Mouse (Mus musculus): ENCODE results near the gene Anks1b.

The Anks1b gene

DNA sequence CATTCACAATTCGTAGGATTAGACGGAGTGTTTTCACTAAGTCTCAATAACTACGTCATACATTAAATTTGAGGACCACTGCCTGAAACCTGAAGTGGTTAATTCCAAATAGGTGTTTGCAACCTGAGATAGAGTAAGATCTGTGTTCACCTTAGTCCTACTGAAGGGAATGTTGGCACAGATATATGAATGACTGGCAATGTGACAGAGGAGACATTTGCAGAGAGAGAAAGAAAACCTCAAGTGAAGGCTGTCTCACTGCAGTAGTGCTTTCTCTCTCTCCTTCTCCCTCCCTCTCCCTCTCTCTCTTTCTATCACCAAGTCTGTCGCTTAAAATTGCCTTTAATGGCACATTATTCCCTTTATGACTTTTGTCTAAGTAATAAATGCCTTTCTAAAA is 101.1 kb downstream of the Anks1b start:
- no peak for DNase-seq (ENCODE audit: low spot score)

DNA sequence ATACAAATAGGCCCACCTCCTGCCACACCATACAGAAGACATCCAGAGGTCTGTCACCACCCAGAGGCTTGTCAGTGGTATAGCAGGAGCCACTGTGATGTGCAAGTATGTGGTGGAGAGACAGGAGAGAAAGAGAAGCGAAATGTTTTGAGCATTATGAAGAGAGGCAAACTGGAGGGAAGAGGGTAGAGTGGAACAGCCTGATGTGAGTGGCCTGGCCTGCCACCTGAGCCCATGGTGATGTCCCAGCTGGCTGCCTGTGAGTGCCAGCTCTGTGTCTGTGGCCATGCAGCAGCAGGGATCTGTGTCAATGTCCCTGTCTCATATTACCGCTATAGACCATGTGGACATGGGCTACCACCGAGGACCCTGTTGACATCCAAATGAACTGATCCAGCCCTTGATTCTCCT is 102.1 kb downstream of the Anks1b start:
- DNase-seq (ENCODE audit: low spot score): no peak

DNA sequence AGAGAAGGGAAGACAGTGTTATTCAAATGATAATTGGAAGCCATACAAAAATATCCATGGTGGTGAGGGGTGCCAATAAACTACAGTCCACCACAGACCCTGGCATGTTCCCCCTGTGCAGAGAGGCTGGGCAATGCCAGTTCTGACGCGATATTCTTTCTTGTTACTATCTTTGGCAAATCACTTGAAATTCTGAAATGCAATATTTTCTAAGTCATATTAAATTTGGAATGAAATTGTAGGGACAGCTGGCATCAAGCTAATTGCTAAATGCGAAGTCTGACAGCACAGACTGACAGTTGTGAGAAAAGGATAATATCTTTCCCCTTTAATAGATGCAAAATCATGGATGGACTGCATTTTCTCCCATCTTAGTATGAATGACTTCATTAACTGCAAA is 103.3 kb downstream of the Anks1b start:
- no peak for DNase-seq (ENCODE audit: low spot score)

DNA sequence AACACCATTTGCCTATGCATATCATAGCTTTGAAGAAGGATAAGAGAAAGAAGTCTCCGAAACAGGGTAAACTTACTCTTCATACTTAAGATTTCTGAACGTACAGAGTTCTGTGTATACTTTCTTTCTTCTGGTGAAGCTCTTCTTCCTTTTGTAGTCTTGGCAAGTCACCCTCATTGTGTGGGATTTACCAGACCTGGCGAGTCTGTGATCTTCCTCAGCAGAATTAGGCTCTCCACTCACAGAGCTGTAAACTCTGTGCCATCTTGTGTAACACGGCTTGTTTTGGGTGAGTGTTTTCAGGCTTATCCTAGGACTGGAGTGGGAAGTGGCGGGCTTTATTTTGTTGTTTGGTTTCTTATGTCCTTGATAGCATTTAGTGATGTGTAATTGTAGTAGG is 120.9 kb downstream of the Anks1b start:
- no peak for DNase-seq (ENCODE audit: low spot score)

DNA sequence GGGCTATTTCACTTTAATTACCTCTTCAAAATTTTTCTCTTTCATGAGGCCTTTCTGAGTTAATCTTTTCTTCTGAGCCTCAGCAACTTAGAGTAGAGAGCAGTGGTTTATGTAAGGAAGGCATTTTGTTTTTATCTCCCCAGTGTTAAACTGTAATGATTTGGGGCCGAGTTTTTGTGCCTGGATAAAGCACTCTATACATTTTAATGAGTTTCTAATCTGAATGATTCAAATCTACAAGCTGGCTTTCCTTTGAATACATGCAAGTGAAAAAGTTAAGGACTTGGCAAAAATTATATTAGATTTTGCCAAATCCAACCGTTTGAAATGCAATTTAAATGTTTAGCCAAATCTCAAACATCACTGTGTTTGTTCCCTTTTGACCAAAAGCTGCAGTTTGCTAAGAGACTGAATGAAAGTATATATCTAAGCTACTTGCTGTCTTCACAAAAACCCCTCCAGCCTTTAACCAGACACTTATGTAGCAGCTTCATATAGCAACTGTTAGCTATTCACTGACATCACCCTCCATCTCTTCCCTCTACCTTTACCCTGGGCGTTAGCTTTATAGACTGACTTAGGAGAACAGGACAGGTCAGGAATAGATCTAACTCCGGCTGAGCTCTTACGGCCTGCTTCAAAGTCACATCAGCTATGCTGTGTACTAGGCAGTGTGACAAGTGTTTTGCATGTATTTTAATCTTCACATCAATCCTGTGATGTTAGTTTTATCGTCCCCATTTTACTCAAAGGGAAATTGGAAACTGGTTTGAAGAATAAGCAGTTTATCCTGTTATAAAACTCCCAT is 122.5 kb downstream of the Anks1b start:
- no peak for DNase-seq (ENCODE audit: low spot score)

DNA sequence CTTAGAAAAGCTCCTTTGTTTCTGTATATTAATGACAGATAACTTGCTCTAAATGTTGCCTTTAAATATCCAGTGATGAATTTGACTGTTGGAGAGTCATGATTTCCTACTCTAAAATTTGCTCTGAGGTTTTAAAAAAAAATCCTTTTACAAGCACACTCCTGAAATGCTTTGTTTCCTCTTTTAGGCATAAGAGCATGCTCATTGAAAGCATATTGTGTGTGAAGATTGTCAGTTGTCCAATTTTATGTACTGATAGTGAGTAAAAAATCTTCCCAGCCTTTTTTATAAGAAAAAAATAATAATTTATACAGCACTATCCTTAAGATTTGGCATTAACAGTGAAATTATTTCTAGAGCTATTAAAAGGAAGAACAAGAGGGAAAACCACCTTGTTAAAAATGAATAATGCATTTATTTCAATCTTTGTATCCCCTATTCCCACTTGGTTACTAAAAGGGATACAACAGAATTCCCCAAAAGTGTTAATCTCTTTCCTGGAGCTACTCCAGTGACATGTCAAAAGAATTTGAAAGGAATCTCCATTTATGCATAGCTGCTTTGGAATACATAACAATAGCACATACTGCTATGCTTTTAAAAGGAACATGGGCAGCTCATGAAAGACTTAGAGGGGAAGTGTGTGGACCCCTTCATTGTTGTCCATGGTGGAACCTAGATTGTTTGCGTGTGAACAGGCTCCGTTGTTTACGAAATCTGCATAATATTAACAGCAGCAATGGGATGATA is 130.8 kb downstream of the Anks1b start:
- DNase-seq (ENCODE audit: low spot score): no peak

DNA sequence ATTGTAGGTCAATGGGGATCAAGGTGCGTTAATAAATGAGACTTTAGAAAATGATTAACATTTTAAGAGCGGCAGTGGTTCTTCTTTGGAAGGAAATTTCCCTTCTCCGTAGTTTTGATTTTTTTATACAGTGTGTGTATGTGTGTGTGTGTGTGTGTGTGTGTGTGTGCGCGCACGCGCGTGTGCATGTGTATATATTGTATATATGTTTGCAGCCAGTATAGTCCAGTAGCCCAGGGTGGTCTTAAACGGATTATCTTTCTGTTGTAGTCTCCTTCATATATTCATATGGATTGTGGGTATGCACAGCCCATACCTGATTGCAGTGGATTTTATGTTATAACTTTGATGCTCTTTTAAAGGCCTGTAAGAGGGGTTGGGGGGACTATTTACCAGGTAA is 131.6 kb downstream of the Anks1b start:
- DNase-seq (ENCODE audit: low spot score): no peak

DNA sequence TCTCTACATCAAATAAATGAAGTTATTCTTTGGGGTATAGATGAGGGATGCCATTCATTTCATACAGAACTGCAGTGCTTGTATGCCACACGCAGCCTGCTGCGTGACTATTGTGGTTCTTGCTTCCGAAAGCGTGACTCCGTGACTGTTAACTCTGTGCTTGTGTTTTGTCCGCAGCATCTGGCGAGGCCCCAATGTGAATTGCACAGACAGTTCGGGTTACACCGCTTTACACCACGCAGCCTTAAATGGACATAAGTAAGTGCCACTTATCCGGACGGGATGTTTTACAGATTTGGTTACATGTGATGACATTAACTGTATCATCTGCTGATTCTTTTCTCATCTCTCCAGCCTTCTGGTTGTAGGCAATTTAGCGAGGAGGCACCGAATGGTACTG is 159.7 kb downstream of the Anks1b start:
- DNase-seq (ENCODE audit: low spot score): no peak

DNA sequence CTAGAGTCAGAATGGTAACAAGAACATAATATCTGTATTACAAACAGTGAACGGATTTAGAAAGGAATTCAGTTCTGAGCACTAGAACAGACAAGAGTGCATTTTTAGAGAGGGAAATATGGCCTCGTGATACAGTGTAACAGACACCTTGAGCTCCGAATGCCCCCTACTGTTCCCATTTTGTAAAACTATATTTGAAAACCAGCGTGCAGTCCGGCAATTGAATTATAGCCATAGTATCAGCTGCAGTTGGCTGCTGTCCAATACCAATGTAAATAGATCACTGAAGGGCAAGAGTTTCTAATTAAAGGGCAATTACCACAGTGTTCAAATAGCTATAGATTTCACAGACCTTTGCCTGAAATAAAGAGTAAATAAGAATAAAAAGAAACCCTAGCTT is 170.0 kb downstream of the Anks1b start:
- DNase-seq (ENCODE audit: low spot score): no peak

DNA sequence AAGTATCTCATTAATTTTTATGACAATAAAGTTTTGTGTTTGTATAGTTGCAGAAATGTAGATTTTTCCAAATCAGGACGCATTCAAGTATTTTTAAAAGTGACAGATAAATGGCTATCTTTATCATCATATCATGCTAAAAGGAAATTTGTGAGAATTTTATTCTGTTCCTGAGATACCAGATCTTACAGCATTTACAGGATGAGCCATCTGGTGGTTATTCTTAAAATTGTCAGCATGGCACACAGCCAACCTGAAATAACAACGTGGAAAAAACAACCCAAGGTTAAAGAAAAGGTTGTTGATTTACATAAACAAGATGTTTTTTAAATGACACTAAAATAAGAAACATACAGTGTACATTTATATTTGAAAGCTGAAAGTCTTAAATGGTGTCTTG is 170.5 kb downstream of the Anks1b start:
- DNase-seq (ENCODE audit: low spot score): peak; percentile 34

DNA sequence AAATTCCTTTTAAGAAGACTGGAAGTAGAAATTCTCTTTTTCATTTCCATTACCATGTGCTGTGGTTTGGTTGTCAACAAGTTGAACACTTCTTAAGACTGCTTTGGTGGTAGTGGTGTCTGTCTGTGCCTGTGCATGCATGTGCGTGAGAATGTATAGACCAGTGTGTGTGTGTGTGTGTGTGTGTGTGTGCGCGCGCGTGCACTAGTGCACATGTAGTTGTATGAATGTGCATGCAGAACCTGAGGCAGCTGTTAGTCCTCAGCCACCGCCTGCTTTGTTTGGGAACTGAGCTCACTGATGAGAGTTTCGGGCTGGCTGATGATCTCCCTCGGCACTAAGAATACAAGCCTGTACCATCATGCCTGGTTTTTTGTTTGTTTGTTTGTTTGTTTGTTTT is 170.9 kb downstream of the Anks1b start:
- no peak for DNase-seq (ENCODE audit: low spot score)

DNA sequence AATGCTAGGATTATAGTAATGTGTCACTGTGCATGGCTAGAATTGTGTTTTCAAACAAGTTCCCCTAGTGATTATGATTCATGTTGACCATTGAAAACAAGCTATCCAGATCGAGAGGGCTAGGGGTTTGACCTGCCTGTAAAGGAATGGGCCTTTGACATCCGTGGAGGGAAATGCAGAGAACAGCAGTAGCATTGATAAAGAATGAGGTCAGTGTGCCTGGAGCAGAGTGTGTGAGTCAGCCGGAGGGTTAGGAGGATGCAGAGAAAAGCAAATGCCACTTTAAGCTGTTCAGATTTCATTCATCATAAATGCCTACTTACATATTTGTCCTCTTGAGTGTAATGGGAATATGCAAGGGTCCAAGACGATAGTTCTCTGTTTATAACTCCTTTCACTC is 195.3 kb downstream of the Anks1b start:
- no peak for DNase-seq (ENCODE audit: low spot score)

DNA sequence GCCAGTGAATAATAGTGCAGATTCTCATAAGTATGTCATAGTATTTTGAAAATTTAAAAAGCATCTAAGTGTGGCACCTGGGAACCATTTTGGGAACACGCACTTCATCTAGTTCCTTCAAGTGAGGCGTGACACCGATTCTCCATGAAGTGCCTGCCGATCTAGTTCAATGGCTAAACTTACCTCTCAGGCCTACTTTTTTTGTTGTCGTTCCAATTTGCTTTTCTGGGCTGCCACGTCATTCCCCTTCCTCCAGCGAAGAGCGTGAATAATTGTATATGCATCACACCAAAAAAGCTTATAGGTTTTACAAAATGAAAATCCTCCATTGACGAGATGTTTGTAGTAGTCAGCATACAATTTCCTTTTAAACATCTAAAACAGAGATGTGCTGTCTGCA is 204.6 kb downstream of the Anks1b start:
- no peak for DNase-seq (ENCODE audit: low spot score)

DNA sequence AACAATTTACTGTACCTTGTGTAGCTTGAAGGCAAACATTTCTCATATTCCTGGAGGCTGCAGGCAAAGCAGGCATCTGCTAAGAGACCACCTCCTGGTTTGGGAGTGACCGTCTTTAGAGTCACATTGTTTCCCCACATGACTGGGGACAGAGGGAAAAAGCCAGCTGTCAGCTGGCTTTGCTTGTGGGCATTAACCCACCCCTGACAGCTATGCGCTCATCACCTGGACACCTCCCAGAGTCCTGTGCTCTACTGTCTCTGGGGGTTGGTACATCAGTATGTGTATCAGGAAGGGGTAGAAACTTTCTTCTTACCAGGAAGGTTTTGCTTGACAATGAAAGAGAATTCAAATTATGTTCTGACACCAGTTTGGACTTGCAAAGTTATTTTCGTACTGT is 207.8 kb downstream of the Anks1b start:
- no peak for DNase-seq (ENCODE audit: low spot score)

DNA sequence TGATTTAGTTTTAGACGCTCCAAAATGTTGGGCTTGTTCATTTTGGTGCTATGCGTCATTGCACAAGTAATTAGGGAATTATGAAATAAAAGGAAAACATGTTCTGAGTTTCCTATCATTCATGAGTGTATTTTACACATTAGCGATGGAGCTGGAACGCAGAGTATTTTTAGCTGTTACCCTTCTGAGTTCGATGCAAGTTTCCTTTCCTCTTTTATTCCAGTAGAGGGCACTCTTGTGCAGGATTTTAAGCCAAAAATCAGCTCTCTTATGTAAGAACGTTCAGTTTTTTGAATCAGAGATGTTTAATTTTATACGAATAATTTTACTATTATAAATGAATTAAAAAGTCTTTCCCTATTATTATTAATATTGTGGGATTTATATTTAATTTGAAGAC is 208.3 kb downstream of the Anks1b start:
- DNase-seq (ENCODE audit: low spot score): peak; percentile 42

DNA sequence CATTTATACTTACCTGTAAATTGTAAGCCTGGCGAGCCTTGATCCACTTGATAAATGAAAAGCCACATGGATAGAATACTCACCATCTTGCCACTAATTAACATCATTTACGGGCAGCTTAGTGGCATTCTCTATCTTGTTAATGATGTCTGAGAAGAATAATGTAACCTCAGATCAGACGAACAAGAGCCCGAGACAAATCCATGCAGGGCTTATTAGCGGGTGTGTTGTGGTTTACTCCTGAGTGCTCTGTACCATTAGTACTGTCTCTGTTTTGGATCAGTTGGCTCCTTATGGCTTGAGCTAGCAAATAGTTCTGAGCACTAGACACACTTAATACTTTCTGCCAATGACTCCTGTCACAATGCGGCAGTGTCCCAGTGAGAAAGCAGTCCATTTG is 220.6 kb downstream of the Anks1b start:
- no peak for DNase-seq (ENCODE audit: low spot score)

DNA sequence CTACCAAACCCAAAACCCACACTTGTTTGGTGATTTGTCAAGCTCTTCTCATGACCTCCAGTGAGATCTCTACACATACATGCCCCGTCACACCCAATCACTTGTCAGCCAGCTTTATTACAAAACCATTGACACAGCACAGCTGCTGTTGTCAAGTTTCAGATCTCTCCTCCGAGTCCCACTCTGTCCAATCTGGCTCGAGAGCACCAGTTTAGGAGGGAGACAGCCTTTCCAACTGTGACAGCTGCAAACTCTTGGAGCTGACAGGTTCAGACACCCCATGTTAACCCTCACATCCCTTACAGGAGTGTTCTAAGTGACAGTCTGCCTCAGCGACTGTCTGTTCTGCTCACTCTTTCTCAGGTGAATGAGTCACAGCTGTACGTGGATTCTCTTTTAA is 239.4 kb downstream of the Anks1b start:
- no peak for DNase-seq (ENCODE audit: low spot score)

DNA sequence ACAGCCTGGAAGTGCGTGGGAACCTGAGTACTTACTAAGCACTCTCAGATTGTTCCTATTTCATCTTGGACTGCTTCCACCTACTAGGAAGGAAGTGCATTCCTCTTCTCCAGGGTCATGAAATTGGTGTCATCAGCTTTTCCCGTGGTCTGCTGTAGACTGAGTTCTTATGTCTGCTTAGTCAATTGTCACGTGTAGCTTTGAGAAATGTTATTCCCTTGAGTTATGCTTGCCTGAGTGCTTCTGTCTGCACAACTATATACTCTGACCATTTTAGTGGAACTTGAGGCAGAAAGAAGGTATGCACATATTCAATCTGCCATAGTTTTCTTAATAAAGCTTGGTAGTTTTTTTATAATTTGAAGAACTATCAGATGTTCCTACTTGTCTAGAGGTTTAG is 243.6 kb downstream of the Anks1b start:
- DNase-seq (ENCODE audit: low spot score): no peak

DNA sequence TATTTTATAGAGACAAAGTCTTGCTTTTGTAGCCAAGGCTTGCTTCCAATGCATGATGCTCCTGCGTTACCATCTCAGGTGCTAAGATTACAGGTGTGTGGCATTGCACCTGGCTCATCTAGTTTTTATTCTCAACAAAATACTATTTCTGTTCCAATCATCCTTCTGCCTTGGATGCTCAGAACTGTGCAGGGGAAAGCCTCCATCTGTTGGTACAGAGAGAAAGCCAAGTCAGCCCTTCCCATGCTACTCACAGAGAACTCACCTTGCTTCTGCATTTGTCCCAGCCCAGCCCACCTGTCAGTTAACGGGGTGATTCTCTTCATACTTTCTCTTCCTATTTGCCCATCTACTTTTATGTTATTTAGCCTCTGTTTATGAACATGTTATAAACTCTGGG is 244.5 kb downstream of the Anks1b start:
- DNase-seq (ENCODE audit: low spot score): no peak

DNA sequence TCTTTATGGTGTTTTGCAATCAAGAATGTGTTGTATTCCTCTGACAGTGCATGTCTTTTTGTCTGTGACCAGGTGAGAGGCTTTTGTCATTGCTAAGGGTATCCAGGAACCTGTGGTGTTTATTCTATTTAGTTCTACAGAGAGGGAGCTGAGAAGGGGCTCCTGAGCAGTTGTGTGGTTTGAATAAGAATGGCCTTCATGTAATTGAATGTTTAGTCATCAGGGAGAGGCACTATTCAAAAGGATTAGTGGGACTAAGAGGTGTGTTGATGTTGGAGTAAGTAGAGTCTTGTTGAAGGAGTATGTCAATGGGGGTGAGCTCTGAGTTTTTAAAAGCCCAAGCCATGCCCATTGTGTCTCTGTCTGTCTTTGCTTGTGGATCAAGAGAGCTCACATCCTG is 264.2 kb downstream of the Anks1b start:
- DNase-seq (ENCODE audit: low spot score): no peak

DNA sequence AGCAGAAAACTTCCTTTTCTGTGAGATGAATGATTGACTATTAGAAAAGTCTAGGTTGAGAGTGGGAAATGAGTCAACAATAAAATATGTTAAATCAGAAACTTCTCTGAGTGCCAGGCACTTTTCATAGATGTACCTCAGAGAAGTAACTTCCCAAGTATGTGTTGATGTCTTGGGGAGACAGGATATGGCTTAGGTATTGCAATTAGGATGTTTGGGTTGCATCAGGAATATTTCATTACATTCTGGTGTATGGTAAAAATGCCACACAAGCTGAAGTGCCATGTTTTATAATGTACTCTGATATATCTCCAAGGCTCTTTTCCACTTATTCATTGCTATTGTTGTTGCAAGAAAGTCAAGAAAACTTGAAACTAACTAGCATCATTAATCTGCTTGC is 267.6 kb downstream of the Anks1b start:
- DNase-seq (ENCODE audit: low spot score): no peak

DNA sequence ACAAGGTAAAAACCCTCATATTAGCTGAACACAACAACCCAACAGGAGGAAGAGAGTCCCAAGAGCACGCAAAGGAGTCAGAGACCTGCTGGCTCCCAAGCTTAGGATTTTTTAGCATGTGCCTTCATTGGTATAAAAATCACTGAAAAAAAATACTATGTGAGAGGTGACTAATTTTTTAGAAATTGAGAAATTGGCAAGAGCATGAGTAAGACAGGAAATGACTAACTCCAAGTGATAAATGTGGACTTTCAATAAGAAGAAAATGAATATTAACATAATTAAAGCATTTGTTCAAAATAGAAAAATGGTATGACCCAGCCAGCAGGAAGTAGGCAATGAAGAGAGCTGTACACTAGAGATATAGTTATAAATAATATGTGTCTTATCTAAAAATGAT is 271.1 kb downstream of the Anks1b start:
- no peak for DNase-seq (ENCODE audit: low spot score)

DNA sequence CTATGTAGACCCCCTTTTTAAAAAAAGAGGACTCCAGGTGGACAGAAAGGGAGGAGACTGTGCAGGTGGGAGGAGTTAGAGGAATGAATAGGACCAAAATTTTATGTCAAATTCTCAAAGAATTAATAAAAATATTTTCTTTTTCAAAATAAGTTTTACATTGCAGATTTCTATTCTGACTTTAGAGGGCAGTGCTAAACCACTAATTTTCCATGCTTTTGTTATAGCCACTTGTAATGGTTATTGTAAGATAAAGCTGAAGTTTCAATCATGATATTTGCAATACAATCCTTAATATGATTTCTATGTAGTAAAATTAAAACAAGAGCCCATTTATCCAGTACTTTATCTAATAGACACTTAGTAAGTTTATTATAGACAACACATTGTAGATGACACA is 278.2 kb downstream of the Anks1b start:
- no peak for DNase-seq (ENCODE audit: low spot score)

Data from MN1 (cell line).